Mouse (Mus musculus) hindlimb bud, embryonic 11.5 days (tissue): ENCODE data around the gene Tm7sf3.
"Not testable (repeated sequence)": the region's sequence is repeated elsewhere in the genome, so short reads cannot be mapped to it uniquely, and the experiment has no call there.

Experiments
- DNase-seq: peaks from one replicate; pipeline ENCODE4 v3.0.0-alpha.2; 2012; ENCODE audit warnings: low read depth, low spot score; ENCODE audit errors: extremely low spot score

Tm7sf3 gene

GRCm38 (mm10) chr6:146615891-146616290 is 26.7 kb downstream of the Tm7sf3 start:
- DNase-seq = no peak

- no peak for DNase-seq
These were observed 28.1 kb downstream of the Tm7sf3 start for GRCm38 (mm10) chr6:146614541-146614940.

GRCm38 (mm10) chr6:146613907-146614306 is 28.7 kb downstream of the Tm7sf3 start:
- no peak for DNase-seq

GRCm38 (mm10) chr6:146612736-146613135 is 29.9 kb downstream of the Tm7sf3 start:
- DNase-seq = no peak

GRCm38 (mm10) chr6:146611897-146612296 is 30.7 kb downstream of the Tm7sf3 start:
- DNase-seq = no peak

- no peak for DNase-seq
These were observed 31.2 kb downstream of the Tm7sf3 start for GRCm38 (mm10) chr6:146611385-146611784.

- DNase-seq = no peak
These were observed 39.0 kb downstream of the Tm7sf3 start for GRCm38 (mm10) chr6:146603651-146604050.

GRCm38 (mm10) chr6:146602601-146603000 is 40.0 kb downstream of the Tm7sf3 start:
- no peak for DNase-seq

- no peak for DNase-seq
These were observed 57.5 kb downstream of the Tm7sf3 start for GRCm38 (mm10) chr6:146585134-146585533.

- DNase-seq = no peak
These were observed 59.1 kb downstream of the Tm7sf3 start for GRCm38 (mm10) chr6:146583366-146584046.

GRCm38 (mm10) chr6:146580381-146580926 is 62.2 kb downstream of the Tm7sf3 start:
- DNase-seq = no peak

- DNase-seq = no peak
These were observed 64.0 kb downstream of the Tm7sf3 start for GRCm38 (mm10) chr6:146578586-146578985.

GRCm38 (mm10) chr6:146578111-146578531 is 64.5 kb downstream of the Tm7sf3 start:
- DNase-seq = no peak

- DNase-seq = peak; percentile 92
These were observed 65.1 kb downstream of the Tm7sf3 start, which contains the start of gene Ints13 for GRCm38 (mm10) chr6:146577310-146578109. TSS of gene Ints13 (minus strand) at chr6:146577835.

- DNase-seq = no peak
These were observed 65.7 kb downstream of the Tm7sf3 start, which contains the start of gene Fgfr1op2 for GRCm38 (mm10) chr6:146576903-146577302. TSS of gene Fgfr1op2 (plus strand) at chr6:146577203.

GRCm38 (mm10) chr6:146572073-146572472 is 70.6 kb downstream of the Tm7sf3 start:
- DNase-seq = no peak

- not testable (repeated sequence) for DNase-seq
These were observed 80.2 kb downstream of the Tm7sf3 start for GRCm38 (mm10) chr6:146562461-146562860.
